Mouse (Mus musculus) inflammation-experienced regulatory T-cells, adult 16 weeks (primary cell): Measurements from ENCODE around the gene Olfr1018. TPM values are rescaled to one million over a fixed set of nuclear protein-coding genes. Genes with fewer than 3 reads are reported as not detected.

ENCODE experiments used
- polyA plus RNA-seq: library from polyadenylated mRNA; unstranded; fragments of 100-300 nt; shearing (Covaris generic); gene quantifications from one replicate; pipeline ENCODE4 v1.2.1, GENCODE M21; 2017

Gene Olfr1018
- polyA plus RNA-seq: not detected

GRCm38 (mm10) chr2:85818179-85818578 lies at the start of gene Olfr1018:
Gene Olfr1018 (plus strand): TSS chr2:85818479.

GRCm38 (mm10) chr2:85772413-85772812 lies 45.9 kb upstream of the Olfr1018 start, which contains the start of gene Olfr1014:
Gene Olfr1014 (plus strand): TSS chr2:85772713.

GRCm38 (mm10) chr2:85781717-85782116 lies 36.6 kb upstream of the Olfr1018 start, which contains the start of gene Olfr1015:
Gene Olfr1015 (plus strand): TSS chr2:85782017.

GRCm38 (mm10) chr2:85802444-85802843 lies 15.8 kb upstream of the Olfr1018 start, which contains the start of gene Olfr1016:
Gene Olfr1016 (minus strand): TSS chr2:85802544.

GRCm38 (mm10) chr2:85845383-85845782 lies 27.1 kb downstream of the Olfr1018 start, which contains the start of gene Olfr1019:
Gene Olfr1019 (minus strand): TSS chr2:85845483.

GRCm38 (mm10) chr2:85846730-85847129 lies 28.5 kb downstream of the Olfr1018 start, which contains the start of gene Olfr1020:
Gene Olfr1020 (plus strand): TSS chr2:85847030.

GRCm38 (mm10) chr2:85868294-85868693 lies 50.0 kb downstream of the Olfr1018 start, which contains the start of gene Olfr1022:
Gene Olfr1022 (plus strand): TSS chr2:85868594.

Other genes with a start within 250 kb of the Olfr1018 start
- gene Olfr996, start 239.3 kb upstream of the Olfr1018 start, polyA plus RNA-seq: not detected
- gene Olfr998, start 229.5 kb upstream of the Olfr1018 start, polyA plus RNA-seq: not detected
- gene Olfr1000, start 206.6 kb upstream of the Olfr1018 start, polyA plus RNA-seq: not detected
- not detected for gene Olfr1002, start 167.8 kb upstream of the Olfr1018 start, polyA plus RNA-seq
- gene Olfr154, start 154.0 kb upstream of the Olfr1018 start, polyA plus RNA-seq: not detected
- not detected for gene Olfr1006, start 139.7 kb upstream of the Olfr1018 start, polyA plus RNA-seq
- not detected for gene Olfr1008, start 129.0 kb upstream of the Olfr1018 start, polyA plus RNA-seq
- gene Olfr1009, start 103.1 kb upstream of the Olfr1018 start, polyA plus RNA-seq: not detected
- not detected for gene Olfr1012, start 55.7 kb upstream of the Olfr1018 start, polyA plus RNA-seq
- not detected for gene Olfr1013, start 51.4 kb upstream of the Olfr1018 start, polyA plus RNA-seq
- gene Olfr1014, start 45.8 kb upstream of the Olfr1018 start, polyA plus RNA-seq: not detected
- gene Olfr1015, start 36.5 kb upstream of the Olfr1018 start, polyA plus RNA-seq: not detected
- gene Olfr1016, start 15.9 kb upstream of the Olfr1018 start, polyA plus RNA-seq: not detected
- not detected for gene Olfr1019, start 27.0 kb downstream of the Olfr1018 start, polyA plus RNA-seq
- not detected for gene Olfr1020, start 28.6 kb downstream of the Olfr1018 start, polyA plus RNA-seq
- not detected for gene Olfr1022, start 50.1 kb downstream of the Olfr1018 start, polyA plus RNA-seq
- not detected for gene Olfr1023, start 67.2 kb downstream of the Olfr1018 start, polyA plus RNA-seq
- not detected for gene Olfr1024, start 86.6 kb downstream of the Olfr1018 start, polyA plus RNA-seq
- not detected for gene Olfr1025-ps1, start 96.7 kb downstream of the Olfr1018 start, polyA plus RNA-seq
- not detected for gene Olfr1026, start 103.1 kb downstream of the Olfr1018 start, polyA plus RNA-seq
- gene Olfr1028, start 132.0 kb downstream of the Olfr1018 start, polyA plus RNA-seq: not detected
- gene Olfr1029, start 155.4 kb downstream of the Olfr1018 start, polyA plus RNA-seq: not detected
- not detected for gene Olfr1030, start 160.8 kb downstream of the Olfr1018 start, polyA plus RNA-seq
- not detected for gene Olfr1031, start 171.8 kb downstream of the Olfr1018 start, polyA plus RNA-seq
- gene Olfr1032, start 187.1 kb downstream of the Olfr1018 start, polyA plus RNA-seq: not detected
- not detected for gene Olfr1033, start 202.2 kb downstream of the Olfr1018 start, polyA plus RNA-seq
- gene Olfr1034, start 227.4 kb downstream of the Olfr1018 start, polyA plus RNA-seq: not detected